Mouse (Mus musculus) cerebellum, adult 2 months (tissue): ENCODE data around the gene Cacna2d3.

Source experiments
- CTCF ChIP-seq: fragments of 200-500 bp; IDR thresholded peaks from 2 replicates; pipeline ENCODE4 v1.5.1; 2011; ENCODE audit warnings: low read depth, mild to moderate bottlenecking, control low read depth, low read length, moderate library complexity, borderline replicate concordance; ENCODE audit not compliant: insufficient read depth
- POLR2A ChIP-seq: fragments of 200-500 bp; IDR thresholded peaks from 2 replicates; pipeline ENCODE4 v1.6.1; 2011; ENCODE audit warnings: low read length, control low read depth, borderline replicate concordance; ENCODE audit not compliant: insufficient read depth

GRCm38 (mm10) chr14:29402471-29402870 is 319.2 kb downstream of the Cacna2d3 start:
- no peak for TF ChIP-seq CTCF
- no peak for TF ChIP-seq POLR2A
